Mouse (Mus musculus) C2C12 (cell line): ENCODE results near the gene Unc93b1.

Source experiments
- CEBPB ChIP-seq: IDR thresholded peaks from one replicate; pipeline ENCODE4 v1.6.1; 2011; ENCODE audit warnings: low read depth, mild to moderate bottlenecking, control low read depth, moderate library complexity
- CTCF ChIP-seq: IDR thresholded peaks from one replicate; pipeline ENCODE4 v1.5.1; 2011; ENCODE audit not compliant: control insufficient read depth, insufficient read depth, insufficient read length
- FOSL1 ChIP-seq: IDR thresholded peaks from one replicate; pipeline ENCODE4 v1.8.0; 2011; ENCODE audit warnings: mild to moderate bottlenecking, low read length; ENCODE audit not compliant: poor library complexity, insufficient read depth, severe bottlenecking
- MAX ChIP-seq: IDR thresholded peaks from one replicate; pipeline ENCODE4 v1.6.1; 2011; ENCODE audit warnings: mild to moderate bottlenecking, control low read depth
- MYOD1 ChIP-seq: IDR thresholded peaks from one replicate; pipeline ENCODE4 v1.6.1; 2011; ENCODE audit warnings: low read depth; ENCODE audit not compliant: control insufficient read depth, insufficient read length
- MYOG ChIP-seq: IDR thresholded peaks from one replicate; pipeline ENCODE4 v1.6.1; 2011; ENCODE audit not compliant: control insufficient read depth, insufficient read length; ENCODE audit errors: extremely low read depth

GRCm38 (mm10) chr19:3935032-3935895 is at the start of gene Unc93b1:
- no peak for TF ChIP-seq MYOG
- no peak for TF ChIP-seq CTCF
- no peak for TF ChIP-seq MAX
- TF ChIP-seq CEBPB: no peak
- TF ChIP-seq MYOD1: no peak
- TF ChIP-seq FOSL1: no peak
